Mouse (Mus musculus) kidney, embryonic 16.5 days (tissue): ENCODE measurements around the gene Calml4. TPM values are rescaled to one million over a fixed set of nuclear protein-coding genes. Genes with fewer than 3 reads are reported as not detected.
A peak's percentile ranks its signal among the peaks of the same experiment; 100 is the strongest.

Experiments used
- ATAC-seq: fragments of 200-750 bp; cut with Nextera tagmentation; 2 replicates; pipeline ENCODE4 v1.8.0; 2017; ENCODE audit warnings: moderate TSS enrichment; ENCODE audit not compliant: low FRiP score, low TSS enrichment
- H3K27ac ChIP-seq: fragments of 300-500 bp; sonication (generic); 2 replicates; pipeline ENCODE4 v1.5.1; 2014; ENCODE audit warnings: low read length
- H3K27me3 ChIP-seq: fragments of 300-500 bp; sonication (generic); 2 replicates; pipeline ENCODE4 v1.6.1; 2014; ENCODE audit warnings: low read length, control low read depth, mixed read lengths; ENCODE audit not compliant: insufficient read depth
- H3K36me3 ChIP-seq: fragments of 300-500 bp; sonication (generic); 2 replicates; pipeline ENCODE4 v1.6.1; 2014; ENCODE audit warnings: low read length, control low read depth, mixed read lengths; ENCODE audit not compliant: insufficient read depth
- H3K4me1 ChIP-seq: fragments of 300-500 bp; sonication (generic); 2 replicates; pipeline ENCODE4 v1.6.1; 2014; ENCODE audit warnings: low read length, control low read depth, mixed read lengths; ENCODE audit not compliant: insufficient read depth
- H3K4me2 ChIP-seq: fragments of 300-500 bp; sonication (generic); replicated peaks from 2 replicates; pipeline ENCODE4 v1.6.1; 2014; ENCODE audit warnings: low read depth, low read length
- H3K4me3 ChIP-seq: fragments of 300-500 bp; sonication (generic); 2 replicates; pipeline ENCODE4 v1.5.1; 2014; ENCODE audit warnings: mild to moderate bottlenecking, low read length
- H3K9ac ChIP-seq: fragments of 300-500 bp; sonication (generic); replicated peaks from 2 replicates; pipeline ENCODE4 v1.6.1; 2014; ENCODE audit warnings: low read length
- H3K9me3 ChIP-seq: fragments of 300-500 bp; sonication (generic); 2 replicates; pipeline ENCODE4 v1.6.1; 2016; ENCODE audit warnings: low read length, control low read depth
- WGBS: fragments of 180-500 bp; shearing (Covaris S2); extraction: QIAGEN DNeasy Blood & Tissue Kit; methylation state at CpG from one replicate; pipeline ENCODE4 v1.1.7; 2014; 5-methylcytosine and 5-hydroxymethylcytosine counted together
- polyA plus RNA-seq: library from polyadenylated mRNA; unstranded; fragments of >200 nt; fragmentation: Nextera tagmentation; extraction: Ambion mirVana; gene quantifications from 2 replicates; pipeline ENCODE4 v1.2.1, GENCODE M21; 2015

The Calml4 gene
- 140 and 154 TPM in 2 replicates for polyA plus RNA-seq

- no peaks in the 10 kb centered on the region for H3K36me3 ChIP-seq
- peak within 1 kb of the TSS; percentile 43 for H3K4me3 ChIP-seq
- H3K27me3 ChIP-seq, result no peaks in the 10 kb centered on the region
- H3K27ac ChIP-seq, result peak within 1 kb of the TSS; percentile 97
- peaks cover 48% of the 10 kb centered on the region for H3K4me1 ChIP-seq
- 16% methylated on average over 20 of the region's 20 CpGs for WGBS
- H3K9ac ChIP-seq, result peak within 1 kb of the TSS; percentile 69
- ATAC-seq, result peak; percentile 87
- H3K4me2 ChIP-seq, result peak within 1 kb of the TSS; percentile 52
- no peaks in the 10 kb centered on the region for H3K9me3 ChIP-seq
These were observed at the start of gene Calml4 for GRCm38 (mm10) chr9:62857719-62858261. Gene Calml4, plus strand, starts transcription at chr9:62858080.

- Histone ChIP-seq H3K9ac (peak overlapping the region; percentile 94), H3K4me1 (peaks cover 29% of the 10 kb centered on the region), H3K27me3 (no peaks in the 10 kb centered on the region), H3K27ac (no peak overlapping the region), H3K4me2 (peak overlapping the region; percentile 90), H3K9me3 (no peaks in the 10 kb centered on the region), H3K4me3 (peak overlapping the region; percentile 93), H3K36me3 (no peaks in the 10 kb centered on the region)
- WGBS, result 18% methylated on average over 8 of the region's 8 CpGs
- ATAC-seq, result no peak
These were observed 47.8 kb upstream of the Calml4 start for GRCm38 (mm10) chr9:62810095-62810494.

DNA sequence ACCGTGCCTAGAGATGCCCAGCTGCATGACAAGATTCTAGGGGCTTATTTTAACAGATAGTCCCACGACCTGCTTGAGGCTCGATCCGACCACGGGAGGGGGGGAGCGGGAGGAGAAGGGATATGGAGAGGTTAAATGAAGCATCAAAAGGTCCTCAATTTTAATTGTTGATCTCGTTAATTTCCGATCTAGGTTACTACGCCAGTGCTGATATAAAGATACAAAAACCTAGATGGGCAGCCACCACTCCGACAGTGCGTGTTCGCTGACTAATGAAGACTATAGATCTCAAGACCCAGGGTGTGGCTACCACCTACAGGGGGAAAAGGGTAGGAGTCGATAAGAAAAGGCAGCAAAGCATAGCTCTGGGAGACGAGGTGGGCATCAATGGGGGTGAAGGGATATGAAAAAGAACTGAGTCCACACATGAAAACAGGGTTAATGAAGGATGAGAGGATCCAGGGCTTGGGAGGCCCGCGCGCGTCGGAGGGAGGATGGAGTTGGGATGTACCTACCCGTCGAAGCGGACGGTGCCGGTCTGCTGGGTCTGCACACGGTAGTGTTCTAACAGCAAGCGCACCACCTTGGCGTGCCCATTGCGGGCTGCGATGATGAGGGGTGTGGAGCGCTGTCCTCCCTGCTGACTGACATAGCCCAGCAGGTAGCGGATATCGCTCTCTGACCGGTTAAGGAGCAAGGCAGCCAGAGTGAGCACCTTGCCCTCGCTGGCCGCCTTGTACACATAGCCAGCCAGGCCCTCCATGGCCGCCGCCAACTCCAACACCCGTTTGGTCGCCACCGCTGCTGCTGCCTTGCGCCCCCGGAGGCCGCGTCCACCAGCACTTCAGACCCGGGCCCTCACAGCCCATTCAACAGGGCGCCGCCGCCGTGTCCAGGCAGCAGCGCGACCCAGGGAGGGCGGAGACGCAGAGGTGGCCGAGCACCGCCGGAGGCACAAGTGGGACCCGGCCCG lies 47.1 kb upstream of the Calml4 start:
- H3K9ac ChIP-seq, result peak overlapping the region; percentile 94
- peaks cover 29% of the 10 kb centered on the region for H3K4me1 ChIP-seq
- H3K27me3 ChIP-seq, result no peaks in the 10 kb centered on the region
- H3K9me3 ChIP-seq, result no peaks in the 10 kb centered on the region
- ATAC-seq, result peak; percentile 78
- peak overlapping the region; percentile 98 for H3K27ac ChIP-seq
- peak overlapping the region; percentile 93 for H3K4me3 ChIP-seq
- H3K4me2 ChIP-seq, result peak overlapping the region; percentile 90
- H3K36me3 ChIP-seq, result no peaks in the 10 kb centered on the region
- WGBS, result under 1% methylated on average over 58 of the region's 58 CpGs

DNA sequence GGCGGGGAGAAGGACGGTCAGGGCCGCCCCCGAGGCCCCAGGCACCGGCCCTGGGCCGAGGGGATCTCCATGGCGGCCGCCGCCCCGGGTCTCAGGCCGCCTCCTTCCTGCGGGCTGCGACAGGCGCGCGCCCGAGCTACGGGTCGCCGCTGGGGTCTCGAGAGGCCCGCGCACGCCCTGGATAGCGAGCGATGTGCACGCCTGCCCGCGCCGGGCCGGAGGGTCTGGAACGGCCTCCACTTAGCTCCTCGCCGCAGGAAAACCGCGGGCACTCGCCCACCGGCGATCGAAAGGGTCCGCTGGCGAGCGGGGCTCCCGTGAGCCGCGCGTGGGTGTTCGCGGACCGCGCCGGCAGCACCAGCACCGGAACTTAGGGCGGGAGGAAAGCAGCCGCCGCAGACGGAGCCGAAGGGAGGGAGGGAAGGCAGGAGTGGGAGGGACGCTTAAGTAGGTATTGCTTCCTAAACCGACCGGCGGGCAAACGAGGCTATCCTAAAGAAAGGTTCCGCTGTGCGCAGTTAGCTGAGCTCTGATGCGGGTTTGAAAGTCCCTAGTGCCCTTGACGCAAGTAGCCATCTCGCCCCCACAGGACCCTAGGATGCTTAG lies 46.3 kb upstream of the Calml4 start, which contains the start of gene Fem1b:
Gene Fem1b, minus strand, starts transcription at position 419 of the 606 bp plus-strand sequence.
- H3K9ac ChIP-seq, result peak within 1 kb of the TSS; percentile 94
- no peaks in the 10 kb centered on the region for H3K27me3 ChIP-seq
- under 1% methylated on average over 68 of the region's 68 CpGs for WGBS
- H3K9me3 ChIP-seq, result no peaks in the 10 kb centered on the region
- H3K27ac ChIP-seq, result peak within 1 kb of the TSS; percentile 98
- H3K36me3 ChIP-seq, result no peaks in the 10 kb centered on the region
- H3K4me3 ChIP-seq, result peak within 1 kb of the TSS; percentile 93
- H3K4me1 ChIP-seq, result peaks cover 29% of the 10 kb centered on the region
- peak within 1 kb of the TSS; percentile 90 for H3K4me2 ChIP-seq
- peak; percentile 95 for ATAC-seq

DNA sequence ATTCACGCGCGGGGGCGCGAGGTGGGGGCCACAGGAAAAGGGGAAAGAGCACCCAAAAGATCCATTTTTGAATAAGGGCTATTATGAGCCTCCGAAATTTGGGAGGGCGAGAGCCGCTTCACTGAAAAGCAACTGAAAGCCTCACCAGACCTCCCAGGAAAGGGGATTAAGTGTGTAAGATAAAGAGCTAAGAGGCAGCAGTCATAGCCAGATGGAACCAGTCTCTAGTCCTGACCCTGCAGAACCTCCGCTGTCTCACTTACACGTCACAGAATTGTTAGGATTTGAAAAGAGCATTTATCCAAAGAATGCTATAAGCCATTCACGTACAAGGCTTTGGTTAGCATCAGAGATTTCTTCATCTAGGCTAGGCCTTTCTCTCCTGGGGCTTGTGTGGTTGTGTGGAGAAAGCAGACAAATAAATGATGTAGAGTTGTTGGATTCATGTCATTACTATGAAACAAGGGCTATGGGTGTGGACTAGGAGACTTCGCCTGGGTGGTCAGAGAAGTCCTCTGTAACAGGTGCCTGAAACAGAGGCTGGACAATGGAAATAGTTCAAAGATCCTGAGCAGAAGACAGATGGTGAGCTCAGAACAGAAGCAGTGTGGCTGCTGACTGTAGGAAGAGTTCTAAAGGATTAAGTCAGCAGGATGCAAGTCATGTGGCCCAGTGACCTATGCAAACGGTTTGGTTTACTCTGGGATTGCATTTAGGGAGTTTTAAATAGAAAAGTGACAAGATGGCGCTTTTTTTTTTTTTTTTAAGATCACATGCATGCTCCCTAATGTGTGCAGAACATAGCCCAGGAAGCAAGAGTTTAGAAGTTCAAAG lies 45.4 kb upstream of the Calml4 start:
- 0 out of 2 replicates have a peak, but pooled peaks have one; percentile 33 for ATAC-seq
- WGBS, result 19% methylated on average over 14 of the region's 14 CpGs
- Histone ChIP-seq H3K4me3 (peak overlapping the region; percentile 93), H3K27me3 (no peaks in the 10 kb centered on the region), H3K9me3 (no peaks in the 10 kb centered on the region), H3K36me3 (no peaks in the 10 kb centered on the region), H3K4me2 (peak overlapping the region; percentile 90), H3K4me1 (peaks cover 29% of the 10 kb centered on the region), H3K9ac (peak overlapping the region; percentile 94), H3K27ac (peak overlapping the region; percentile 98)

- Histone ChIP-seq H3K9ac (no peak overlapping the region), H3K4me3 (no peak overlapping the region), H3K27me3 (no peaks in the 10 kb centered on the region), H3K4me2 (no peak overlapping the region), H3K36me3 (no peaks in the 10 kb centered on the region), H3K4me1 (peaks cover 14% of the 10 kb centered on the region), H3K9me3 (no peaks in the 10 kb centered on the region), H3K27ac (no peak overlapping the region)
- 90% methylated on average over 2 of the region's 2 CpGs for WGBS
- no peak for ATAC-seq
These were observed 43.1 kb upstream of the Calml4 start for GRCm38 (mm10) chr9:62814751-62815150.

- no peak for ATAC-seq
- 84% methylated on average over 9 of the region's 9 CpGs for WGBS
- peaks cover 6% of the 10 kb centered on the region for H3K4me1 ChIP-seq
- H3K4me3 ChIP-seq, result no peak overlapping the region
- no peaks in the 10 kb centered on the region for H3K27me3 ChIP-seq
- no peaks in the 10 kb centered on the region for H3K9me3 ChIP-seq
- no peak overlapping the region for H3K4me2 ChIP-seq
- no peak overlapping the region for H3K9ac ChIP-seq
- H3K27ac ChIP-seq, result no peak overlapping the region
- no peaks in the 10 kb centered on the region for H3K36me3 ChIP-seq
These were observed 41.4 kb upstream of the Calml4 start for GRCm38 (mm10) chr9:62816323-62817098.

GRCm38 (mm10) chr9:62817099-62817571 lies 40.7 kb upstream of the Calml4 start:
- 74% methylated on average over 12 of the region's 12 CpGs for WGBS
- no peak overlapping the region for H3K27ac ChIP-seq
- H3K4me3 ChIP-seq, result no peak overlapping the region
- H3K4me1 ChIP-seq, result peaks cover 6% of the 10 kb centered on the region
- H3K9me3 ChIP-seq, result no peaks in the 10 kb centered on the region
- H3K36me3 ChIP-seq, result no peaks in the 10 kb centered on the region
- H3K4me2 ChIP-seq, result no peak overlapping the region
- H3K9ac ChIP-seq, result no peak overlapping the region
- ATAC-seq, result no peak
- H3K27me3 ChIP-seq, result no peaks in the 10 kb centered on the region
